Mouse (Mus musculus): Measurements from ENCODE around the gene Ovgp1.

DNA sequence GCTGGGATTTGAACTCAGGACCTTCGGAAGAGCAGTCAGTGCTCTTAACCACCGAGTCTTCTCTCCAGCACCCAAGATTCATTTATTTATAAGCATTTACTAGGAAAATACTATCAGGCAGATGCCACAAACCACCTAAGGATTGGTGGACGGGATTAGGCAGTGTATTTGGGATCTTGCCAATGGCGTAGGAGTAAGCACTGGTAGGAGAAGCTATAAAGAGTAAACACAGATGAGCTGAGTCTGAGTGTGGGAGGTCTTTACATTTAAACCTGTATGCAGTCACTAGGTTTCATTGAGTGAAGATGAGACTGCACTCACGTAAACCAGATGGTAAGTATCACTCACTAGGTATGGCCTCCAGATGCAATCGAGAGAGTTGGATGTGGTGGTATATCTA lies 39.6 kb upstream of the Ovgp1 start:
- no peak for TF ChIP-seq CTCF (IDR thresholded peaks at IDR 0.05; ENCODE audit: borderline replicate concordance, insufficient read depth, low read depth, low read length)
- no peak for TF ChIP-seq POLR2A (IDR thresholded peaks at IDR 0.05; ENCODE audit: borderline replicate concordance, insufficient read depth, low read length)
